Mouse (Mus musculus) embryo, embryonic 10.5 days (tissue): ENCODE results near the gene Fbxl20.
A peak's percentile ranks its signal among the peaks of the same experiment; 100 is the strongest.

ENCODE experiments used
- DNase-seq: peaks from one replicate; pipeline ENCODE4 v3.0.0-alpha.2; 2015; ENCODE audit warnings: low spot score

Fbxl20 gene

GRCm38 (mm10) chr11:98088224-98088623 is 62.0 kb downstream of the Fbxl20 start:
- peak; percentile 3 for DNase-seq

- no peak for DNase-seq
Measured at GRCm38 (mm10) chr11:98086574-98086973, 63.6 kb downstream of the Fbxl20 start.

GRCm38 (mm10) chr11:98086141-98086540 is 64.1 kb downstream of the Fbxl20 start:
- no peak for DNase-seq

- no peak for DNase-seq
Measured at GRCm38 (mm10) chr11:98082745-98083144, 67.5 kb downstream of the Fbxl20 start.

- no peak for DNase-seq
Measured at GRCm38 (mm10) chr11:98080450-98080849, 69.8 kb downstream of the Fbxl20 start.

GRCm38 (mm10) chr11:98077086-98077485 is 73.1 kb downstream of the Fbxl20 start:
- DNase-seq = no peak

- DNase-seq = peak; percentile 92
Measured at GRCm38 (mm10) chr11:98075195-98075808, 74.9 kb downstream of the Fbxl20 start.

- DNase-seq = no peak
Measured at GRCm38 (mm10) chr11:98073442-98073841, 76.8 kb downstream of the Fbxl20 start.

GRCm38 (mm10) chr11:98067255-98067654 is 82.9 kb downstream of the Fbxl20 start:
- no peak for DNase-seq

- DNase-seq = no peak
Measured at GRCm38 (mm10) chr11:98066201-98066600, 84.0 kb downstream of the Fbxl20 start.

GRCm38 (mm10) chr11:98061904-98062562 is 88.2 kb downstream of the Fbxl20 start:
- no peak for DNase-seq

- DNase-seq = no peak
Measured at GRCm38 (mm10) chr11:98061441-98061840, 88.8 kb downstream of the Fbxl20 start.

GRCm38 (mm10) chr11:98060104-98060692 is 90.0 kb downstream of the Fbxl20 start:
- DNase-seq = no peak

GRCm38 (mm10) chr11:98059662-98060061 is 90.5 kb downstream of the Fbxl20 start:
- DNase-seq = no peak

- no peak for DNase-seq
Measured at GRCm38 (mm10) chr11:98057998-98058397, 92.2 kb downstream of the Fbxl20 start.

GRCm38 (mm10) chr11:98057466-98057865 is 92.7 kb downstream of the Fbxl20 start:
- DNase-seq = no peak

GRCm38 (mm10) chr11:98052989-98053834 is 97.0 kb downstream of the Fbxl20 start, which contains the start of gene Stac2:
TSS of gene Stac2 (minus strand) at chr11:98053462.
- peak; percentile 93 for DNase-seq

GRCm38 (mm10) chr11:98052129-98052988 is 97.8 kb downstream of the Fbxl20 start:
- DNase-seq = peak; percentile 46

GRCm38 (mm10) chr11:98051611-98052128 is 98.5 kb downstream of the Fbxl20 start:
- DNase-seq = peak; percentile 40

GRCm38 (mm10) chr11:98050940-98051339 is 99.3 kb downstream of the Fbxl20 start:
- no peak for DNase-seq

GRCm38 (mm10) chr11:98050520-98050815 is 99.7 kb downstream of the Fbxl20 start:
- DNase-seq = no peak
